Mouse (Mus musculus) E14TG2a.4 (cell line): ENCODE results near the gene Fgd6.

Source experiments
- CTCF ChIP-seq: conservative IDR thresholded peaks from 2 replicates; pipeline ENCODE4 v1.5.1; 2014; ENCODE audit warnings: low read length
- NANOG ChIP-seq: IDR thresholded peaks from 2 replicates; pipeline ENCODE4 v1.6.1; 2014; ENCODE audit warnings: borderline replicate concordance, low read length, mixed read lengths
- POU5F1 ChIP-seq: IDR thresholded peaks from 2 replicates; pipeline ENCODE4 v1.6.1; 2014; ENCODE audit warnings: low read length, borderline replicate concordance

DNA sequence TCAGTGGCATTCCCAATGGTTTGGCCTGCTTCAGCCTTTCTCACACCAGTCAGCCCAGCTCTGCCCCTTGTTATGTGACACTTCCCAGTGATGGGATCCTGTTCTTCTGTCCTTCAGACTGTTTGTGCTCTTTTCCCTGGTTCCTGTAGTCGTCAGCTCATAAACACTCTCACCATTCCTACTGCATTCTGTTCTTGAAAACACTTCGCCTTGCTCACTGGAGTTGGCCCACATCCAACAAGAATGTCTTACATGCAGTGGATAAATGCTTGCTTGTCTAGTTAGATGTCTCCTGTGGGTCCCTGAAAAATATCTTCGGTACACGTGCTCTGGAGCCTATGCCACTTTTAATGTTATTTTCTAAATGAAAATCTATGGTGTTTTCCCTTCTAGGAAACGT lies 108.8 kb downstream of the Fgd6 start:
- TF ChIP-seq CTCF (no peak), POU5F1 (no peak), NANOG (no peak)
